Comparison of ENCODE assay signal across 21 mouse cellular contexts in genomic region chr19:10856520-10856919, GRCm38 (mm10). TPM values are rescaled to one million over a fixed set of nuclear protein-coding genes. Genes with fewer than 3 reads are reported as not detected.
DNase-seq lines count a peak whose midpoint lies in the region; ATAC-seq and TF ChIP-seq lines count a peak whose summit lies in the region.
"Had no signal": no experiment of that assay in that cellular context is flagged by ENCODE, and none has a peak within 500 bp of the region (broad histone marks: within the 10 kb centered on the region; RNA-seq: fewer than 3 reads in every experiment).

No protein-coding gene starts in this region.

- WGBS in forebrain, embryonic 13.5 days = 61% methylated on average over 2 of the region's 2 CpGs
- 69% methylated on average over 2 of the region's 2 CpGs for WGBS in forebrain, embryonic 14.5 days
- WGBS in midbrain, embryonic 11.5 days = 56% methylated on average over 2 of the region's 2 CpGs
- 72% methylated on average over 2 of the region's 2 CpGs for WGBS in midbrain, embryonic 10.5 days
- 47% methylated on average over 2 of the region's 2 CpGs for whole genome bisulfite sequencing in hindbrain, embryonic 16.5 days
- 36% methylated on average over 2 of the region's 2 CpGs for WGBS in midbrain, postnatal 0 days

- H3K27me3 ChIP-seq in forebrain, embryonic 13.5 days = no peaks in the 10 kb centered on the region
- no peaks in the 10 kb centered on the region for H3K27me3 ChIP-seq in forebrain, embryonic 14.5 days (replicated peaks; ENCODE audit: control insufficient read depth, insufficient read depth, low read length)
- H3K27me3 ChIP-seq in midbrain, embryonic 11.5 days (ENCODE audit: control insufficient read depth, insufficient read depth, low read length) = no peaks in the 10 kb centered on the region
- H3K27me3 ChIP-seq in midbrain, embryonic 10.5 days (ENCODE audit: low read depth, poor library complexity, severe bottlenecking) = no peaks in the 10 kb centered on the region
- H3K27me3 ChIP-seq in hindbrain, embryonic 16.5 days (replicated peaks; ENCODE audit: control insufficient read depth, insufficient read depth, low read length) = no peaks in the 10 kb centered on the region
- no peaks in the 10 kb centered on the region for H3K27me3 ChIP-seq in midbrain, postnatal 0 days (ENCODE audit: insufficient read depth, low read length)
- H3K27me3 ChIP-seq: heart, embryonic 15.5 days had no signal

- H3K27ac ChIP-seq in forebrain, embryonic 13.5 days = no peak overlapping the region
- H3K27ac ChIP-seq in forebrain, embryonic 14.5 days (ENCODE audit: low read depth, low read length) = no peak overlapping the region
- H3K27ac ChIP-seq in midbrain, embryonic 11.5 days (ENCODE audit: low read depth, low read length) = no peak overlapping the region
- no peak overlapping the region for H3K27ac ChIP-seq in midbrain, embryonic 10.5 days (replicated peaks)
- no peak overlapping the region for H3K27ac ChIP-seq in hindbrain, embryonic 16.5 days (ENCODE audit: low read depth, low read length)
- no peak overlapping the region for H3K27ac ChIP-seq in midbrain, postnatal 0 days (ENCODE audit: low read depth, low read length)
- H3K27ac ChIP-seq: heart, adult 2 months; heart, embryonic 15.5 days; kidney, postnatal 0 days; stomach, postnatal 0 days had no signal

- no peak overlapping the region for H3K4me2 ChIP-seq in forebrain, embryonic 13.5 days
- H3K4me2 ChIP-seq in forebrain, embryonic 14.5 days (ENCODE audit: low read length) = no peak overlapping the region
- H3K4me2 ChIP-seq in midbrain, embryonic 11.5 days = no peak overlapping the region
- H3K4me2 ChIP-seq in hindbrain, embryonic 16.5 days (ENCODE audit: low read length) = no peak overlapping the region
- H3K4me2 ChIP-seq in midbrain, postnatal 0 days (ENCODE audit: low read depth, low read length, poor library complexity, severe bottlenecking) = no peak overlapping the region
- H3K4me2 ChIP-seq: heart, embryonic 15.5 days had no signal

- no peak overlapping the region for H3K4me3 ChIP-seq in forebrain, embryonic 13.5 days
- H3K4me3 ChIP-seq in forebrain, embryonic 14.5 days (ENCODE audit: low read depth, low read length) = no peak overlapping the region
- no peak overlapping the region for H3K4me3 ChIP-seq in midbrain, embryonic 11.5 days (ENCODE audit: low read depth, low read length)
- no peak overlapping the region for H3K4me3 ChIP-seq in midbrain, embryonic 10.5 days
- no peak overlapping the region for H3K4me3 ChIP-seq in hindbrain, embryonic 16.5 days (ENCODE audit: low read length)
- H3K4me3 ChIP-seq in midbrain, postnatal 0 days (ENCODE audit: low read depth, low read length) = no peak overlapping the region
- H3K4me3 ChIP-seq: heart, adult 2 months; heart, embryonic 15.5 days had no signal

- no peak for TF ChIP-seq CTCF in midbrain, postnatal 0 days (IDR thresholded peaks at IDR 0.05)

- H3K4me1 ChIP-seq in forebrain, embryonic 13.5 days = no peaks in the 10 kb centered on the region
- H3K4me1 ChIP-seq in forebrain, embryonic 14.5 days (ENCODE audit: control insufficient read depth, insufficient read depth, low read length) = no peaks in the 10 kb centered on the region
- no peaks in the 10 kb centered on the region for H3K4me1 ChIP-seq in midbrain, embryonic 11.5 days (ENCODE audit: control insufficient read depth, insufficient read depth, low read length)
- H3K4me1 ChIP-seq in midbrain, embryonic 10.5 days = peaks cover 4% of the 10 kb centered on the region; the same call in 1 of the 2 replicates
- no peaks in the 10 kb centered on the region; the same call in 1 of the 2 replicates for H3K4me1 ChIP-seq in hindbrain, embryonic 16.5 days (ENCODE audit: control insufficient read depth, insufficient read depth, low read depth, low read length)
- no peaks in the 10 kb centered on the region for H3K4me1 ChIP-seq in midbrain, postnatal 0 days (ENCODE audit: insufficient read depth, low read length)
- H3K4me1 ChIP-seq: heart, embryonic 15.5 days had no signal

- H3K9me3 ChIP-seq in forebrain, embryonic 13.5 days (replicated peaks) = no peaks in the 10 kb centered on the region
- no peaks in the 10 kb centered on the region for H3K9me3 ChIP-seq in forebrain, embryonic 14.5 days (replicated peaks; ENCODE audit: control insufficient read depth, low read length)
- H3K9me3 ChIP-seq in midbrain, embryonic 11.5 days (ENCODE audit: control insufficient read depth, low read length) = no peaks in the 10 kb centered on the region
- H3K9me3 ChIP-seq in midbrain, embryonic 10.5 days (replicated peaks) = no peaks in the 10 kb centered on the region
- no peaks in the 10 kb centered on the region for H3K9me3 ChIP-seq in hindbrain, embryonic 16.5 days (ENCODE audit: control insufficient read depth, low read length)
- H3K9me3 ChIP-seq in midbrain, postnatal 0 days (ENCODE audit: low read length) = no peaks in the 10 kb centered on the region
- H3K9me3 ChIP-seq: G1E; heart, embryonic 15.5 days had no signal

- no peak for DNase-seq in forebrain, embryonic 14.5 days (ENCODE audit: low spot score)
- peak; percentile 59 for DNase-seq in midbrain, embryonic 11.5 days (ENCODE audit: low spot score, missing footprints)
- DNase-seq in midbrain, embryonic 10.5 days (ENCODE audit: low spot score) = no peak
- DNase-seq in midbrain, postnatal 0 days (ENCODE audit: low spot score) = no peak
- DNase-seq in gastrocnemius, postnatal 10 days = no peak
- DNase-seq: adrenal gland, postnatal 14 days; cerebellum, adult 2 months; gastrocnemius, postnatal 14 days; heart, adult 2 months; kidney, adult 11 months; layer of hippocampus, postnatal 36 days; liver had no signal

- 0 out of 2 replicates have a peak, but pooled peaks have one; percentile 14 for ATAC-seq in forebrain, embryonic 13.5 days
- ATAC-seq in forebrain, embryonic 14.5 days = no peak
- ATAC-seq in midbrain, embryonic 11.5 days (ENCODE audit: low FRiP score) = peak; percentile 39; the same call in 1 of the 2 replicates
- ATAC-seq in hindbrain, embryonic 16.5 days = 0 out of 2 replicates have a peak, but pooled peaks have one; percentile 18
- 0 out of 2 replicates have a peak, but pooled peaks have one; percentile 24 for ATAC-seq in midbrain, postnatal 0 days (ENCODE audit: low FRiP score)
- ATAC-seq in cerebellum, adult (ENCODE audit: insufficient number of reproducible peaks, low FRiP score, low TSS enrichment) = no peak
- ATAC-seq: lung, postnatal 0 days had no signal

- no peak overlapping the region for H3K9ac ChIP-seq in forebrain, embryonic 13.5 days
- H3K9ac ChIP-seq in forebrain, embryonic 14.5 days (ENCODE audit: low read length) = no peak overlapping the region
- no peak overlapping the region for H3K9ac ChIP-seq in midbrain, embryonic 11.5 days (ENCODE audit: low read length)
- no peak overlapping the region for H3K9ac ChIP-seq in hindbrain, embryonic 16.5 days (ENCODE audit: low read depth, low read length)
- H3K9ac ChIP-seq in midbrain, postnatal 0 days (replicated peaks; ENCODE audit: low read length, poor library complexity, severe bottlenecking) = no peak overlapping the region
- H3K9ac ChIP-seq: heart, embryonic 15.5 days had no signal

- peaks cover 60% of the 10 kb centered on the region for H3K36me3 ChIP-seq in forebrain, embryonic 13.5 days (ENCODE audit: poor library complexity, severe bottlenecking)
- peaks cover 59% of the 10 kb centered on the region for H3K36me3 ChIP-seq in forebrain, embryonic 14.5 days (ENCODE audit: control insufficient read depth, insufficient read depth, low read length)
- peaks cover 33% of the 10 kb centered on the region for H3K36me3 ChIP-seq in midbrain, embryonic 11.5 days (ENCODE audit: control insufficient read depth, insufficient read depth, low read length)
- H3K36me3 ChIP-seq in midbrain, embryonic 10.5 days = peaks cover 64% of the 10 kb centered on the region
- H3K36me3 ChIP-seq in hindbrain, embryonic 16.5 days (ENCODE audit: control insufficient read depth, insufficient read depth, low read length) = peaks cover 37% of the 10 kb centered on the region
- H3K36me3 ChIP-seq in midbrain, postnatal 0 days (ENCODE audit: insufficient read depth, low read length) = peaks cover 45% of the 10 kb centered on the region
- H3K36me3 ChIP-seq: G1E had no signal

RNA-seq across cellular contexts. Expression of gene Tmem132a, which starts 13.2 kb away (rescaled TPM):
- polyA plus RNA-seq in forebrain, embryonic 13.5 days (2015; fragmentation: Nextera tagmentation; extraction: Ambion mirVana) = 131 and 135 TPM in 2 replicates
- 106 and 149 TPM in 2 replicates for polyA plus RNA-seq in forebrain, embryonic 14.5 days (2014; fragmentation: Nextera tagmentation; extraction: Ambion mirVana)
- 51.3 and 58.3 TPM in 2 replicates for polyA plus RNA-seq in midbrain, embryonic 11.5 days (2014; fragmentation: Nextera tagmentation; extraction: Ambion mirVana)
- polyA plus RNA-seq in midbrain, embryonic 10.5 days (2016; fragmentation: Nextera tagmentation; extraction: Ambion mirVana) = 111 and 122 TPM in 2 replicates
- 180 and 196 TPM in 2 replicates for polyA plus RNA-seq in hindbrain, embryonic 16.5 days (2015; fragmentation: Nextera tagmentation; extraction: Ambion mirVana)
- total RNA-seq in midbrain, postnatal 0 days (2014; rRNA removed) = 403 and 429 TPM in 2 replicates
- polyA plus RNA-seq in midbrain, postnatal 0 days (2015; fragmentation: Nextera tagmentation; extraction: Ambion mirVana) = 207 and 213 TPM in 2 replicates
- 10 to 100 TPM; 26.9 to 29.9 TPM for total RNA-seq in gastrocnemius, postnatal 10 days (2021)
- total RNA-seq: megakaryocyte progenitor cell, adult 5-6 weeks had no signal

RNA-seq across cellular contexts. Expression of gene Slc15a3, which starts 17.0 kb away (rescaled TPM):
- 0.15 and 0.30 TPM in 2 replicates for polyA plus RNA-seq in forebrain, embryonic 13.5 days (2015; fragmentation: Nextera tagmentation; extraction: Ambion mirVana)
- 0.34 and 0.49 TPM in 2 replicates for polyA plus RNA-seq in forebrain, embryonic 14.5 days (2014; fragmentation: Nextera tagmentation; extraction: Ambion mirVana)
- 0.18 and 0.25 TPM in 2 replicates for polyA plus RNA-seq in midbrain, embryonic 11.5 days (2014; fragmentation: Nextera tagmentation; extraction: Ambion mirVana)
- polyA plus RNA-seq in midbrain, embryonic 10.5 days (2016; fragmentation: Nextera tagmentation; extraction: Ambion mirVana) = 0.20 TPM in 2 replicates
- 0.20 and 0.33 TPM in 2 replicates for polyA plus RNA-seq in hindbrain, embryonic 16.5 days (2015; fragmentation: Nextera tagmentation; extraction: Ambion mirVana)
- 1.3 and 1.7 TPM in 2 replicates for total RNA-seq in midbrain, postnatal 0 days (2014; rRNA removed)
- 0.33 and 0.56 TPM in 2 replicates for polyA plus RNA-seq in midbrain, postnatal 0 days (2015; fragmentation: Nextera tagmentation; extraction: Ambion mirVana)
- total RNA-seq in gastrocnemius, postnatal 10 days (2021) = 1 to 10 TPM in 1 of 2 experiments, under 1 TPM in 1; 0.75 to 1.6 TPM

RNA-seq across cellular contexts. Expression of gene Tmem109, which starts 25.3 kb away (rescaled TPM):
- 33.6 and 35.6 TPM in 2 replicates for polyA plus RNA-seq in forebrain, embryonic 13.5 days (2015; fragmentation: Nextera tagmentation; extraction: Ambion mirVana)
- 42.7 and 47.7 TPM in 2 replicates for polyA plus RNA-seq in forebrain, embryonic 14.5 days (2014; fragmentation: Nextera tagmentation; extraction: Ambion mirVana)
- polyA plus RNA-seq in midbrain, embryonic 11.5 days (2014; fragmentation: Nextera tagmentation; extraction: Ambion mirVana) = 38.7 and 41.2 TPM in 2 replicates
- 50.1 and 53.0 TPM in 2 replicates for polyA plus RNA-seq in midbrain, embryonic 10.5 days (2016; fragmentation: Nextera tagmentation; extraction: Ambion mirVana)
- 50.2 and 50.7 TPM in 2 replicates for polyA plus RNA-seq in hindbrain, embryonic 16.5 days (2015; fragmentation: Nextera tagmentation; extraction: Ambion mirVana)
- 21.3 and 22.9 TPM in 2 replicates for total RNA-seq in midbrain, postnatal 0 days (2014; rRNA removed)
- polyA plus RNA-seq in midbrain, postnatal 0 days (2015; fragmentation: Nextera tagmentation; extraction: Ambion mirVana) = 39.2 and 39.3 TPM in 2 replicates
- total RNA-seq in gastrocnemius, postnatal 10 days (2021) = 100 to 1,000 TPM; 208 to 212 TPM

RNA-seq across cellular contexts. Expression of gene Cd6, which starts 26.7 kb away (rescaled TPM):
- polyA plus RNA-seq in forebrain, embryonic 13.5 days (2015; fragmentation: Nextera tagmentation; extraction: Ambion mirVana) = not detected in 2 replicates
- polyA plus RNA-seq in forebrain, embryonic 14.5 days (2014; fragmentation: Nextera tagmentation; extraction: Ambion mirVana) = not detected in 2 replicates
- not detected in 2 replicates for polyA plus RNA-seq in midbrain, embryonic 11.5 days (2014; fragmentation: Nextera tagmentation; extraction: Ambion mirVana)
- not detected in 2 replicates for polyA plus RNA-seq in midbrain, embryonic 10.5 days (2016; fragmentation: Nextera tagmentation; extraction: Ambion mirVana)
- not detected in 2 replicates for polyA plus RNA-seq in hindbrain, embryonic 16.5 days (2015; fragmentation: Nextera tagmentation; extraction: Ambion mirVana)
- not detected in 2 replicates for total RNA-seq in midbrain, postnatal 0 days (2014; rRNA removed)
- 0.22 TPM in 1 of 2 replicates, not detected in the other for polyA plus RNA-seq in midbrain, postnatal 0 days (2015; fragmentation: Nextera tagmentation; extraction: Ambion mirVana)
- under 1 TPM in 1 of 2 experiments, not detected in 1; 0.26 TPM for total RNA-seq in gastrocnemius, postnatal 10 days (2021)
- total RNA-seq: gastrocnemius, postnatal 14 days had no signal
- polyA plus RNA-seq: G1E; heart, embryonic 15.5 days; kidney, postnatal 0 days; lung, postnatal 0 days had no signal

RNA-seq across cellular contexts. Expression of gene Prpf19, which starts 38.5 kb away (rescaled TPM):
- 45.3 and 50.8 TPM in 2 replicates for polyA plus RNA-seq in forebrain, embryonic 13.5 days (2015; fragmentation: Nextera tagmentation; extraction: Ambion mirVana)
- polyA plus RNA-seq in forebrain, embryonic 14.5 days (2014; fragmentation: Nextera tagmentation; extraction: Ambion mirVana) = 44.2 and 45.5 TPM in 2 replicates
- polyA plus RNA-seq in midbrain, embryonic 11.5 days (2014; fragmentation: Nextera tagmentation; extraction: Ambion mirVana) = 52.7 and 58.4 TPM in 2 replicates
- polyA plus RNA-seq in midbrain, embryonic 10.5 days (2016; fragmentation: Nextera tagmentation; extraction: Ambion mirVana) = 35.8 and 37.2 TPM in 2 replicates
- polyA plus RNA-seq in hindbrain, embryonic 16.5 days (2015; fragmentation: Nextera tagmentation; extraction: Ambion mirVana) = 35.0 and 39.1 TPM in 2 replicates
- 281 and 298 TPM in 2 replicates for total RNA-seq in midbrain, postnatal 0 days (2014; rRNA removed)
- polyA plus RNA-seq in midbrain, postnatal 0 days (2015; fragmentation: Nextera tagmentation; extraction: Ambion mirVana) = 37.8 and 38.1 TPM in 2 replicates
- total RNA-seq in gastrocnemius, postnatal 10 days (2021) = 100 to 1,000 TPM; 264 to 270 TPM

Comparison
In these comparisons a context has a peak if more than half of its experiments do, and no peak if none do; other contexts are left out.
1. ATAC-seq: peak in forebrain, embryonic 13.5 days (single experiment), midbrain, embryonic 11.5 days (single experiment), hindbrain, embryonic 16.5 days (single experiment) and midbrain, postnatal 0 days (single experiment); none in forebrain, embryonic 14.5 days (single experiment) and cerebellum, adult (single experiment).